Mouse (Mus musculus) adrenal gland, postnatal 36 days (tissue): ENCODE data around the gene Ifitm5. TPM values are rescaled to one million over a fixed set of nuclear protein-coding genes. Genes with fewer than 3 reads are reported as not detected.

Experiments
- DNase-seq, 2 experiments: peaks; one replicate each; pipeline ENCODE4 v3.0.0; 2021; ENCODE audit warnings: mixed read lengths in 1 of 2
- total RNA-seq, 2 experiments: library from RNA; stranded (reverse); gene quantifications; 2 replicates each; pipeline ENCODE4 v1.2.3; 2021

Ifitm5 gene
- total RNA-seq, 2 experiments from 2014 or later: 0.63 to 1.7 TPM

DNA sequence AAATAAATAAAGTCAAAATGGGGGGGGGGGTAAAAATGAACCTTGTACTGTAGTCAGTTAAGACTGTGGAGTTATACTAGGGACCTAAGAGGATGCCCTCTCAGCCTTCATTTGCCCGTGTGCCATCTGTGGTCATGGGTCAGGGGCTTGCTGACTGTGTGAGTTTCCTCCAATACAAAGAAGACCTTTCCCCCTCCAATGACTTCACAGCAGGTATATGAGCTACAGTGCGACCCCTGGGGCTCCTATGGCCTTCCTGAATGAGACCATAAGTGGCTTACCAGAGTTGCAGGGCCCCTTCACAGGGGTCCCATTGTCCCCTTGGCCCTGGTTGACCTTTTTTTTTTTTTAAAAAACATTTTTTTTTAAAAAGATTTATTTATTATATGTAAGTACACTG, 11.3 kb upstream of the Ifitm5 start:
- DNase-seq: no peak

DNA sequence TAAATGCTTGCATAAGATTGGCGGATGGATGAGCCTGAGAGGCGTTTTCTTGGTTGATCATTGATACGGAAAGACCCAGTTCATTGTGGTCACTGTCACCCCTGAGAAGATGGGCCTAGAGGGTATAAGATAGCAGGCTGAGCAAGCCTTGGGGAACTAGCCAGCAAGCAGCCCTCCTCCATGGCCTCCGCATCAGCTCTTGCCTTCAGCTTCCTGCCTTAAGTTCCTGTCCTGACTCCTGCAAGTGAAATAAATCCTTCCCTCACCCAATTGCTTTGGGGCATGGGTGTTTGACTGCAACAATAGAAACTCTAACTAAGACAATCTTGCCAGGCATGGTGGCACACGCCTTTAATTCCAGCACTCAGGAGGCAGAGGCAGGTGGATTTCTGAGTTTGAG, 9.9 kb upstream of the Ifitm5 start:
- no peak for DNase-seq

DNA sequence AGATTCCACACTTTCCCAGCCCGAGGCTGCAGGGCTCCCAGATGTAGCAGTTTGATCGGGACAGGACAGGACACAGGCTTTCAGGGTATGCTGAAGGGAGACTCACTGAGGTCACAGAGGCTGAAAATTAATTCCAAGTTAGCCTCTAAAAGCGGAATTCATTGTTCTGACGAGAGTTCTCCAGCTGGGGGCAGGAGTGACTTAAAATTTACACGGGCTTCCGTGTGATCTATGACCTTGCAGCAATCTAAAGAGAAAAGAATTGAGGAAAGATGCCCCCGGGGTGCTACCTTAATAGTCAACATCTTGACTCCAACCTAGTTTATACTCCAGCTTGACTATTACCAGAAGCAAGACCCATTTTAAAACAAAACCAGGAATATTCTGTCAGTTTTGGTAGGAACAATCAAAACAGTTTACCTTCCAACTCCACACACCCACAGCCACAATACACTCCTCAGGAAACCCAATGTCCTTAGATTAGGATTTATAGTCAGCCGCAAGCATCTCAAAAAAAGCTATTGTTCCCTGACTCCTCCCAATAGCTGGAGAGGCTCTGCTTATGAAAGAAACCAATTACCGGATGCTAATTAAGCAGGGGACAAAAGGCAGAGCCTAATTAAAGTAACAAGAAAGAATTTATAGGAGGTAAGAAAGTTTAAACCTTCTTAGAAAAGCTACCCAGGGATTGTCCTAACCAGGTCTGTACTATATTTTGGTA, 9.2 kb upstream of the Ifitm5 start:
- DNase-seq: peak; percentile 46 to 68

DNA sequence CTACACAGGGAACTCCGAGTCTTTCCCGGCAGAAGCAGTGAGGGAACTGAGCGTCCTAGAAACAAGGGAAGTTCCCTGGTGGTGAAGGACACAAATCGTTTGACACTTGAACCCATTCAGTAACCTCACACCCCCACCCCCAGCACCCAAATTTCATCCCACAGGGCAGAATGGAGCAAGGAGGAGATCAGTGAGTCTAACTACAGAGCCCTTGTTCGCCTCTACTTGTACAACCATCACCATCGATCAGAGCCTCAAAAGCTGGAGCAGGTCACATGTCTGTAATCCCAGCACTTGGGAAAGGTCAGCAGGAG, 6.4 kb upstream of the Ifitm5 start:
- no peak for DNase-seq

DNA sequence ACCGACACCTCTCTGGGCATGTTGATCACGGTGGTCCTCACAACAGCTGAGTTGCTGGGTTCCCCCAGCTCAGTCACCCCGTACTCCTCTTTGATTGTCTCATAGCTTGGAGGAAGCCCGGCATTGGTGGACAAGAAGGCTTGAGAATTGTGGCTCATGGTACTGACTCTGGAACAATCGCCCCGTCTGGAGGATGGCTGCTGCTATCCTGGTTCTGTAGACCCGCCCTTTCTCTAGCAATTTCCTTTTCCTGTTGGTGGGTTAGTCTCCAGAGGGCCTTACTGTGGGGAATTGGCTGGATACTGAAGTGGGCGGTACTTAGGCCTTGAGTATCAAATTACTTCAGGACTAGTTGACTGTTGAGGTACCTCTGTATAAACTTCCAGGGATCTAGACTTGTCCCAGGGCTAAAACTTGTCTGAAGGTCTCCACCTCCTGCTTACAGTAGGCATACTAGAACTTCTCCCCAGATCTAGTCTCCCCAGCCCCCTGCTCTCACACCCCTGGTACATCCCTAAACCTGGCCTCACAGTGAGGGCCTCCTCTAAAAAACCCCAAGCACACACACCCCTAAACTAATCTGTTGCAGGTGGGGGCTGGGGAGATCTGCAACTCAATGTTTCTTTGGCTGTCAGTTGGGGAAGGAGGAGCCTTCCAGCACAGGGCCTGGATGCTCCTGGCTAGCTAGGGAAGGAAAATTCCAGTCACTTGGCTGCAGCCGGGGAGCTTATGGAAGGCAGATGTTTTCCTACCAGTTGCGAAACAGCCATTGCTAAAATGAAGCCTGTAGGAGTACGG, 5.9 kb upstream of the Ifitm5 start, which contains the start of the genes Gm45717 and Ifitm2:
Gene Gm45717 (minus strand): TSS at position 180 of the 798 bp plus-strand sequence.
Gene Ifitm2 (minus strand): TSS at position 230 of the 798 bp plus-strand sequence.
- peak; percentile 75 to 88 for DNase-seq

DNA sequence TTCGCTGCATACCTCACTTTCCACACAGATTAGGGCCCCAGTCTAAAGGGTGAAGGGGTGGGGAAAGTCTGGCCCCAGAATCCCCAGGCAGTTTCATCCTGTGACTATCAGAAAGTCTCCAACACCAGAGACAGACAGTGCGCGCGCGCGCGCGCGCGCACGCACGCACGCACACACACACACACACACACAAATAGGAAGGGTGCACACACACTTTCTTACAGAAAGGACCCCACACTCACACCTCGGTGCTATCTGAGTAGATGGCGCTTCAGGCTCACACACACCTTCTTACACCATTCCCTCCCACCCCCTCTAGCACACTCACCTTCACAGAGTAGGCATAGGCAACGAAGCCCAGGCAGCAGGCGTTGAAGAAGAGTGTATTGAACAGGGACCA, 5.3 kb upstream of the Ifitm5 start:
- DNase-seq: peak in 1 of 2 experiments; percentile 43

DNA sequence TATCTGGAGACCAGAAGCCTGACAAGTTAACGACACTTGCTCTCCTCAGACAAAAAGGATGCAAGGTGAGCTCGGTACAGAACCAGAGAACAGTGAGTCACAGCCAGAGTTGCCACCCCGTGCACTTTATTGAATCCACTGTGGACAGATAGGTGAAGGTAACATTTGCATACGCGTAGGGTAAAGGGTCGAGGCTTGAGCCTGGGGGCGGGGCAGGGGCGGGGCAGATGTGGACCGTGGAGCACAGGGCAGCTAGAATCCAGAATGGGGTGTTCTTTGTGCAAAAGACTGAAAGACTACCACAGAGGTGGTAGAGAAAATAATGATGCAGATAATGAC, 4.6 kb upstream of the Ifitm5 start:
- DNase-seq: peak in 1 of 2 experiments; percentile 57

DNA sequence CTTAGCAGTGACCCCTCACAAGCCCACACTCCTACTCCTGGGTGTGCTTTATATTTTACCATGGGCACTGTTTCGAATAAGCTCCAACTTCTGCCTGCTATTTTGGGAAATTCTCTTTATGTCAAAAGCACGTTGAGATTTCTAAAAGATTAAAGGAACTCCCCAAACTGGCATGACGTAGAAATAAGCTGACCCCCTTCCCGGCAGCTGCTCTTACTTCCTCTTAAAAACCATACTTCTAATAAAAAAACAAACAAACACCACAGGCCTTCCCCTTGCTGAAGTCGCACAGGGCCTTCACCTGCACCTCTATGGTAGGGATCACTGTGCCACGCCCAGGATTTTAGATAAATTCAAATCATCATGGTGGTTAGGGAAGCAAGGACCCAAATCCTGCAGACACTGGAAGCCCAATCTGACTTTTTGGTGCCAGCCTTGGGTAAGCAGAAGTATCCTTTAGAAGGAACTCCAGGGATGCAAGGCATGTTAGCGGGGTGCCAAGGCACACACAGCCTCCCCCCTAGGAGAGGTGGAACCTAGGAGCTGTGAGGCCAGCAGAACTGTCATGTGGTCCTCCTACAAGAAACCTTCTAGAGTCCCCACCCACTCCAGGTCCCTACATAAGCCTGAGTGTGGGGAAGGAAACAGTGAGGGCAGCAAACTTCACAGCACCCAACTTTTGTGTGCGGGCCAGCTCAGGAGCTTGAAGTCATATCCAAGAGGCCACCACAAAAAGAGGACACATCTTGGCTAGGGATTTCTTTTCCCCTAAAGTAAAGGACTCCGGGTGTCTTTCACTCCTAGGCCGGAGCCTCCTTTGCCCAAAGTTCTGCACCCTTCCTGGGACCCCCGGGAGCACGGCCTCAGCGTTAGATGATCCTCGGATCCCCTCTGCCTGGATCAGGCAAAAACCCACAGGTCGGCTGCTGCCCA, 4.0 kb upstream of the Ifitm5 start:
- DNase-seq: no peak

DNA sequence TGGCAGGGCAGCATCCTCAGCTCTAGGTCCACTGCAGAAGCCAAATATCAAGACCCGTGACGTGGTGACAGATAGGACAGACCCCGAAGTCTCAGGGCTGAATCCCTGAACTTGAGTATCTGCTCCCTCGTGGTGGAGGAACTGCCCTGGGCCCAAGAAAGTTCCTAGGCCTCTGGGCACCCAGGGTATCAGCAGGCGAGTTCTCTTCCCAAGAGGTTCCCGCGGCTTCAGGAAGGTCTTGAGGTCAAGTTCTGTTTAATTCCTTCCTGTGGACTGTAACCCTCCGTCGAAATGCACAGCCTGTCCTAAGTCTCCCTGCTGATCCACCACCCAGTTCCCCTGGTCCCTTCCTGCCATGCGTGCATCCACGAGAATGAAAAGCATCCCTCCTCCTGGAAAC, 3.0 kb upstream of the Ifitm5 start:
- DNase-seq: no peak

DNA sequence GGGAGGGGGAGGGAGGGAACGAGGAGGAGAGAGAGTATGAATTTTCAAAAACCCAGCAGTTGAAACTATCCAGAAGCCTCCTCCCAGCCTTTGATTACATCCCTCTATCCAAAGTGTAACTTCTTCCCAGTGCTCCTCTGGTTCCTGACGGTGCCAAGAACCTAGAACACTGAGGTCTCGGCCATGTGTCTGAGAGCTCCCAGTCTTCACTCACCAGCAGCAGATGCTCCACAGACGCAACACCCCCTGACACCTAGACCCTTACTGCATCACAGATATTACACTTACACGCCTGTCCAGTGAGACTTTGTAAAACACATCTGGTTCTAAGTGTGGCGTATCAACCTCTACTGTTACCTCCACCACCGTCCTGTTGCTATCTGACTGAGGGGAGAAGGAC, 2.4 kb upstream of the Ifitm5 start:
- no peak for DNase-seq

DNA sequence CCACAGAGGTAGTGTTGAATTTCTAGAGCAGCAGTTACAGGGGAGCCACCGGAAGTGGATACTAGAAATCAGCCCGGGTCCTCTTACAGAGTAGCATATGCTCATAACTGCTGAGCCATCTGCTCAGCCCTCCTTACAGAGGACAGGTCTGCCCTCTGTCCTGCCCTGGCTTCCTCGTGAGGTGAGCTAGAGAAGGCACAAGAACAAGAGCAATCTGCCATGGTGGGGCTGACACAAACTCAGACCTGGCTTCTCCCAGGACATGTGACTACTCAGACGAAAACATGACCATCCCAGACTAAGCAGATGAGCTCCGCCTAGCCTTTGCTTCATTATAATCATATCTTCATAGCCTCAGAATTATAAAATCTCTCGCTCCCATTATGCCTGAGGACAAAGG, 1.7 kb upstream of the Ifitm5 start:
- no peak for DNase-seq

DNA sequence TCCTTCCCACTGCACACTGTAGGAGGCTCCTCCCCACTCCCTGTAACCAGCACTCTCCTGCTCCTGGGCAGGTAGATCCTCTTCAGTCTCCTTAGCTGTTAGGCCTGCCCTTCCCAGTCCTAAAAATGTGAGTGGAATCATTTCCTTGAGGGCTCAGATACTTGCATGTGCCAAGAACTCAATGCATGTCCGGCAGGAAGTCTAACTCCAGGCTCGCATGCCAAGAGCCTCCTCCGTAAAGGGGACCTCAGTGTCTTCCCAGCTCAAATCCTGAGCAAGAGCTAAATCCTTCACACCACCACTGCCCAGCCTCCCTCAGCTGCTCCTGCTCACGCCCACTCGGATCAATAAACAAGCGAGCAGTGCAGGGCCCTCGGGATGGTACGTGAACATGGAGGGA, 960 bp upstream of the Ifitm5 start:
- peak; percentile 40 to 48 for DNase-seq

DNA sequence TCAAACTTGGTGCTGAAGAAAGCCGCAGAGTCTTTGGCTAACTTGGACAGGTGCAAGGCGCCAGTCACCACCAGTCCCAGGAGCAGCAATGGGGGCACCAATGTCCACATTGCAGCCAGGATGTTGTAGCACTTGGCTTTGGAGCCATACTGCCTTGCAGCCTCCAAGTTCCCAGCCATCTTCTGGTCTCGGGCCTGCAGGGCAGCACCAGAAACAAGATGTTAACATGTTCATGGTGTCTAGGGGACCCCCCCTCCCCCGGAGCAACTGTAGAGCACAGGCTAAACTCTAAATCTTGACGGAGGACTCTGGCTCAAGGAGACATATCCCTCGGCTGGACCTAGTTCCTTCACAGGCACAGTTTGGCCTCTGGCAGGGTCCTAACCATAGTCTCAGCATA, 836 bp downstream of the Ifitm5 start:
- no peak for DNase-seq

DNA sequence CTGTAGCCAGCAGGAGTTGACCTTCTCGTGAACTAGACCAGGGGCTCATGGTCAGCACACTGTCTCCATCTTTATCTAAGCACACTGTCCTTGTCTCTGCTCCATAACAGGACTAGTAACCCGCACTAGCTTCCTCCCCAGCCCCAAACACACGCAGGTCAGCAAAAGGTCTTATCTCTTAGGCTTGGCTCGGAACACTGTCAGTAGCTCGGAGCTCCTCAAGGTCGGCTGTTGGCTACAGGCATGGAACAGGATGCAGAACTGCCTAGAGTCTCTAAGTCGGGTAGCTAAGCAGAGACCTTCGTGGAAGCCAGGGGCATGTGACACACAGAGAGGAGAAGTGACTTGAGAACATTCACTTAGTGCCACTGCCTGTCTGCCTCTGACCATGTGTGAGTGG, 1.9 kb downstream of the Ifitm5 start:
- peak; percentile 79 to 80 for DNase-seq

DNA sequence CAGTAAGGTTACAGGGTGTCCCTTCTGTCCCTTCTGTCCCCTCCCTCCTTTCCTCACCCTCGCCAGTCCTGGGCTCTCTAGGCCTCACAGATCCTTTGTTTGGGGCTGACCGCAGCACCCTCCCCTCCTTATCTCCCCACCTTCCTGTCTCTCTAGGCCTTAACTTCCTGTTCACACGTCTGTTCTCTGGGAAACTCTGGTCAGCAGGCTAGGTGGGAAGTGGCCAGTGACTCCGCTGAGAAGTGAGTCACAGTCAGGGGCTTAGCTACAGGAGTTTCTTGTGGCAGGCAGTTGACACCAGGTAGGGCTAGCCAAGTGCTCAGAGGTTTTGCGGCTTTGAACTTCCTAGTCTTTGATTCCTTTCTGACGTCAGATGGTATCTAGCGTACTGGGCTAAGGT, 3.1 kb downstream of the Ifitm5 start:
- DNase-seq: no peak

DNA sequence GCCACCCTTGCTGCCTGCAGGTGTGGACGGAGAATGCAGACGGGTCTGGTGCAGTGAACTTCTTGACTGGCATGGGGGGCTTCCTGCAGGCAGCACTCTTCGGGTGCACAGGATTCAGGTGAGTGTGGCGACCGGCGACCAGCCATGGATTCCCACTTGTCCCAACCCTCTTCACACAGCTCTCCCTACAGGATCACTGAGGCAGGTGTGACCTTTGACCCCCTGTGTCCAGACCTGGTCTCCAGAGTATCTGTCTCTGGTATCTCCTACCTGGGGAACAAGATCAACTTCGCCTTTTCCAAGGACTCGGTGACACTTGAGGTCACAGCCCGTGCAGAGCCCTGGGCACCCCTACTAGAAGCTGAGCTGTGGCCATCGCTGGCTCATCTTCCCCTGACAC, 3.8 kb downstream of the Ifitm5 start:
- no peak for DNase-seq

DNA sequence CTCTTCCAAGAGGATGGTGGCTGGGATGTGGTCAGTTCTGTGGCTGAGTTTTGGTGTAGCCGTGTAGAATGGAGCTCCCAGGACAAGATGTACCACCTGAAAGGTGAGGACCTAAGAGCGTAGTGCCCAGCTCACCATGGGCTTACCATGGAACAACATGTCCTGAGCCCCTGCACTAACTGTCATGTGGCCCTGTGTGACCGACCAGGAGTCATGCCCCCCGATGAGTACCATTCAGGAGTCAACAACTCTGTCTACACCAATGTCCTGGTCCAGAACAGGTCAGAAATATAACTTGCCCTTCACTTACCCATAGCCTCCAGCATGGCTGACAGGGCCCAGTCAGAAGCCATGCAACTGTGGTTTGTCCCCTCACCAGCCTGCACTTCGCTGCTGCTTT, 4.8 kb downstream of the Ifitm5 start:
- no peak for DNase-seq

DNA sequence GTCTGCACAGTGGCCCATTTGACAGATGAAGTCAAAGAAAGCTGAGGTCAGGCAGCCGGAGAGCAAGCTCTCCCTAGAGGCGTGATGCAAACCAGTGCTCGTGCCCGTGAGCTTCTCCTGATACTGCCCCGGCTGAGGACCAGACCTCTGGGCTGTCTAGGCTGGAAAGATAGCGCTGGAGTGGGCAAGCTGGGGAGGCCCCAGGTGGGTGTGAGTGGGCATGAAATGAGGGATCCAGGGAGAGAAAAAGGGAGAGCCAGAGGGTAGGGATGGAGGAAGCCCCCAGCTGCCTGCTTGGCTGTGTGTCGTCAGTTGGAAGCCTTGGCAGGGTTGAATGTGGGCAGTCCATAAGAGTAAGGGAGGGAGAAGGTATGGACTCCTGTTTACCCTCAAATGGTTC, 5.9 kb downstream of the Ifitm5 start:
- no peak for DNase-seq

DNA sequence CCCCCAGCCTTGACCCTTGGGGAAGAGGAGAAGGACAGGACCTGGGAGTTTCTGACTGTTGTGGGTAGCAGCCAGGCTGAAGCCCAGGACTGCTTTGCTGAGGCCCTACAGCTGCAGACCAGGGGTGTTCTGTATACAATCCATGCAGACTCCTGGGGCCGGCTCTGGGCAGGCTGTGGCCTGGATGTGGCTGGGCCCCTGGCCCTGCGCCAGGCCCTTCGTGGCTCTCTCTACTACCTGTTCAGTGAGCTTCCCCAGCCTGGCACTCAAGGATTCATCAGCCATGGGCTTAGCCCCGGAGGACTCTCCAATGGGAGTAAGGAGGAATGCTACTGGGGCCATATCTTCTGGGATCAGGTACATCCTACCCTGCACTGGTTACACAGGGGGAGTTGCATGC, 6.7 kb downstream of the Ifitm5 start:
- peak in 1 of 2 experiments; percentile 14 for DNase-seq

DNA sequence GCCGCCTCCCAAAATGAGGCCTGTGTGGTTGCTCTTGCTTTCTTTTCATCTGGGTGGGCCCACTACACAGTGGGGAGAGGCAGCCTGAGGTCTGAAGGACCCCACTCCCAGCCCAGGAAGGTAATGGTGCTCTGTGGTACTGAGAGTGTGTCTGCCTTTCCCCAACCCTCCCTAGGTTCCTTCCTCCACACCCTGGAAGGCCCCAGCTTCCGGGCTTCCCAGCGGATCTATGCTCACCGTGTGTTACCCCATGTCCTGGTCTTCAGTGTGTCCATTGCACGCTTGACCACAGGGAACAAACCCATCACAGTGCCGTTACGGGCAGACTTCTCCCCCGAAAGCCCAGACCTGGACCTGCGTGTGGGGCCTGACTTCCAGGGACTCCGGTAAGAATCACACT, 7.3 kb downstream of the Ifitm5 start:
- no peak for DNase-seq

DNA sequence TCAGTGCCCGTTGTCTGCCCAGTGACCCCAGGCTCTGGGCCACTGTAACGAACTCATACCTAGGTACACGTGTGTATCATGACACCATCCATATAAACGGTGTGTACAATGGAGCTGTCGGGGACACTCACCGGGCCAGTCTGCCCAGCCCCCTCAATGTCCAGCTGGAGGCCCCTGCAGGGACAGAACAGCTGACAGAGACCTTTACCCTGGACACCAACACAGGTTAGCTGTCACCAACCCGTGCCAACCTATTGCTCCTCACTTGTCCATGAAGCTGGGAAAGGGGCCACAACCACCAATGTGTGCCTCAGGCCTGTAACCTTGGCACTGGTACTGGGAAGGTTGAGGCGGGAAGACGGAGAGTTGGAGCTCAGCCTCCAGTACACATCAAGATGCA, 7.8 kb downstream of the Ifitm5 start:
- DNase-seq: peak in 1 of 2 experiments; percentile 36

DNA sequence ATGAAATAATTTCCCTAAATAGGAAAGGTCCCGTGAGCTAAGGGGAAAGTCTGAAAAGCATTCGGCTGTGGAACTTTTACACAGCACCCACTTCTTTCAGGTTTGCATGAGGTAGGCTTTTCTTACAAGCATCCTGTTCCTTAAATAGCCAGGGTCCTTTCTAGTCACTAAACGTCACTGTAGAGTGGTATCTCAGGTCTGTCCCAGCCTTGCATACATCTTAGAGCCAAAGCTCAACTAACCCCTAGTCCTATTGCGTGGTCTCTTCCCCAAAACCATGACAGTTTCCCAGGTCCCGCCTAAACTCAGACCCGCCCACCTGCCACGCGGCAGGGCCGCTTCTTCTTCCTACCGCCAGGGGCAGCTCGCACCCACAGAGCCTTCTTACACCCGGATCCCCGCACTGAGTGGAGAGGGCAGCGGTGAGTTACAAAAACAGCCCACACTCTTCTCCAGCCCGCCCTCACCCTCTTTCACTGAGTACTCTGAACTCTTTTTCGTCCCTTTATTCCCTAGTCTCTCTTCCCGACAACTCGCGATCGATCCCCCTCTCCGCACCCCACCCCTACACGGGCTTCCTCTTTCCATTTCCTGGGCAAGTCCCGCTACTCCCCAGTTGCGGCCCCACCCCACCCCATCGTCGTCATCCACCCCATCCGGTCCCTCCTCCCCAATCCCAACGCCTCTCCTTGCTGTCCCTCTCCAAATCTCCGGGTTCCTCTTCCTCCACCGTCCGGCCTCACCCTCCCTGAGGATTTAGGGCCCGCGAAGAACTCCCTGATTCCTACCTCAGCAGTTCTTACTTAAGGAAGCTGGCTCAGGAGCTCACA, 8.7 kb downstream of the Ifitm5 start, which contains the start of gene Pgghg:
Gene Pgghg (plus strand): TSS at position 170 of the 830 bp plus-strand sequence.
- peak; percentile 91 to 94 for DNase-seq
